In genomic region chr2:121089751-121090150, GRCm38 (mm10) we compare ENCODE assay signal across 20 mouse cellular contexts. TPM values are rescaled to one million over a fixed set of nuclear protein-coding genes. Genes with fewer than 3 reads are reported as not detected.
"Had no signal": no experiment of that assay in that cellular context is flagged by ENCODE, and none has a peak within 500 bp of the region (broad histone marks: within the 10 kb centered on the region; RNA-seq: fewer than 3 reads in every experiment).

No protein-coding gene starts in this region.

- DNase-seq: retina, postnatal 1 day; right cerebral cortex, adult 18-20 months; right cerebral cortex, postnatal 14 days; right cerebral cortex, postnatal 25 days; right cerebral cortex, postnatal 4 days; spleen, adult 18-20 months; thymus, adult 18-20 months; thymus, adult 2 months; thymus, postnatal 14 days; thymus, postnatal 25 days; thymus, postnatal 36 days; thymus, postnatal 4 days had no signal

RNA-seq across cellular contexts. Expression of gene Tgm5, which starts 4.1 kb away (rescaled TPM):
- total RNA-seq: neutrophil, adult 5-6 weeks had no signal
- polyA plus RNA-seq: spleen, adult 2 months; testis, adult 2 months had no signal

RNA-seq across cellular contexts. Expression of gene Tgm7, which starts 19.8 kb away (rescaled TPM):
- total RNA-seq: neutrophil, adult 5-6 weeks had no signal
- polyA plus RNA-seq: neural tube, embryonic 14.5 days; neural tube, embryonic 15.5 days; small intestine, adult 2 months; spleen, adult 2 months; stomach, embryonic 14.5 days; stomach, postnatal 0 days had no signal

RNA-seq across cellular contexts. Expression of gene Epb42, which starts 52.9 kb away (rescaled TPM):
- polyA plus RNA-seq: testis, adult 2 months had no signal
